Mouse (Mus musculus): ENCODE data around the gene Nploc4. TPM values are rescaled to one million over a fixed set of nuclear protein-coding genes. Genes with fewer than 3 reads are reported as not detected.
"Not testable (repeated sequence)": the region's sequence is repeated elsewhere in the genome, so short reads cannot be mapped to it uniquely, and the experiment has no call there.

Gene Nploc4
- total RNA-seq, 2 experiments from 2014 or later: 85.2 to 95.8 TPM

GRCm38 (mm10) chr11:120444106-120444505 is 6.6 kb upstream of the Nploc4 start:
- DNase-seq (ENCODE audit: low spot score in 2 of 2): no peak

DNA sequence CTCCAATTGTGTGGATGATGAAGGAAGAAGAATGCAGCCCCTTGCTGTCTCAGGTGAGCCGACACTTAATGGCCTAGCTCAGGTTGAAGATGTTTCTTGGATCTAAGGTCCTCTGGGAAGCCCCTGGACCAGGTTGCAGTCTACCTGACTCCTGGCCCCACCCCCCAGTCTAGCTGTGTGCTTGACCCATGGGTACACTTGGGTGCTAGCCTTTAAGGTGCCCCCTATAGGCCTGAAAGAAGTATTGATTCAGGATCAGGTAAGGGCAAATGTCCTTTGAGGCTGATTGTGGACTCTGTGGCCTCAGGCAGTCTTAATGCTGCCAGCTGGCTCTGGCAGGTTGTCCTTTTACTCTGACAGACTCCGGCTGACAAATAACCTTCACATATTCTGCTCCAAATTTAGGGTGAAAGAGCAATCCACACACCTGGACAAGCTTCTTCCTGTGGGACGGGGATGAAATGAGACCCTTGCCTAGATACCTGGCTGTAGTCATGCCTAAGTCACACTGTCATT is 5.3 kb upstream of the Nploc4 start:
- DNase-seq (ENCODE audit: low spot score in 2 of 2): no peak

GRCm38 (mm10) chr11:120442344-120442743 is 4.8 kb upstream of the Nploc4 start, which contains the start of gene Tspan10:
Tspan10 (plus strand) TSS chr11:120442644.
- no peak for DNase-seq (ENCODE audit: low spot score in 2 of 2)

DNA sequence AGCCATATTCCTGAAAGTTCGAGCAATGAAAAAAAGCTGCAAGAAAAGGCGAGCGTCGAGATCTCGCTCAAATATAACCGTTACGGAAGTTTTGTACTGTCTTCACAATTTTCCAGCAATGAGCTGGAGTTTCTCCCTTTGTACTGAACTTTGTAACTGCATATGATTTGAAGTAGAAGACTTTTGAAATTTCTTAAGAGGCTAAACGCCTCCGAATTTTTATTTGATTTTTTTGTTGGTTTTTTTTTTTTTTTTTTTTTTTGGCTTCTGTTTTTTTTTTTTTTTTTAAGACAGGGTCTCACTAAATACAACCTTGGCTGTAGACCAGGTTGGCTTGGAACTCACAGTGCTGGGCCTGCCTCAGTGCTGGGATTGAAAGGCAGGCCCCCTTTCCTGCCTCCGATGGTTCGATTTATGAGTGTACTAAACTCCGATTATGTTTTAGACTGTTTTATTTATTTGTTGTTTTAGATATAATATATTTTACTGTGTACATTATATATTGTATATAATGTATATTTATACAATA is 413 bp upstream of the Nploc4 start:
- no peak for DNase-seq (ENCODE audit: low spot score in 2 of 2)

GRCm38 (mm10) chr11:120426727-120427126 is 10.8 kb downstream of the Nploc4 start:
- no peak for DNase-seq (ENCODE audit: low spot score in 2 of 2)

DNA sequence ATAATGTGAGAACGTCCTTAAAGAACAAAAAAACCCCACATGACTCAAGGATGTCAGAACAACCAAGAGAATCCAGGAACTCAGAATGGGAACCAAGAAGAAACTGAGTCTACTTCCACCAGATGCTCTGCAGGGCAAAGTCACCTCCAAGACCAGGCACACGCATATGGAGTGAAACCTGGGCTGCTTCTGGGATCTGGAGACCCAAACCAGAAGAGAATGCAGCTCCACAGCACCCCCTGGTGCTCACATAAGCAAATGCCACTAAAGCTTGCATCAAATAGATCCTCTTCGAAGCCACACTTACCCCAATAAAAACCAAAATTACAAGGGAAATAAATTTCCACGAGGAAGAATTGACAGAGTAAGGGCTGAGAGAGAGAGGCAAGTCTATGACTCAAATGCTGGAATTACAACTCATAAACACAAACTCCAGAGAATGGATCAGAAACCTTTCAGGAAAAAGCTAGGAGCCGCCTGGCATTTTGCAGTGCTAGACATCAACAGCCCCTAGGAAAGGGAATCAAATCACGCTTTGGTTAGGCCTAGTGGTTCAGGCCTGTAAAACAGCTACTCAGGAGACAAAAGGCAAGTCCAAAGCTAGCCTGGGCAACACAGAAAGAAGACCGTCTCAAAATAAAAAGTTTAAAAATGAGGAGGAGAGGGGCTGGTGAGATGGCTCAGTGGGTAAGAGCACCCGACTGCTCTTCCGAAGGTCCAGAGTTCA is 13.8 kb downstream of the Nploc4 start:
- peak; percentile 68 to 69 for DNase-seq (ENCODE audit: low spot score in 2 of 2)

GRCm38 (mm10) chr11:120422651-120423568 is 14.6 kb downstream of the Nploc4 start:
- peak in 1 of 2 experiments; percentile 16 for DNase-seq (ENCODE audit: low spot score in 2 of 2)

DNA sequence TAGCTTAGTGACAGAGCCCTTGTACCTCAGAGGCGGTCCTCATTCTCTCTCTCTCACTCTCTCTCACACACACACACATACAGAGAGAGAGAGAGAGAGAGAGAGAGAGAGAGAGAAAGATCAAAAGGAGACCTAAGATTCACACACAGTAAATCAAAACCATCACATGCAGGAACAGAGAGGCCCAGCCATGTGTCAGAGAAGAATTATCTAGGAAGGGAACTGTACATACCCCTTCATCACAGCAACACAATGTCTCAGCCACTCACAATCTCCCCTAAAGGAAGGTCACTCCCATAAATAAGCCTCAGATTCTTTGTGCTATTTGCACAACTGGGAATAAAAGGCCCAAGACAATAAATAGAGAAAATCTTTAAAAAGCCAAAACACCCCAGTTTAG is 18.9 kb downstream of the Nploc4 start:
- no peak for DNase-seq (ENCODE audit: low spot score in 2 of 2)

GRCm38 (mm10) chr11:120417852-120418251 is 19.7 kb downstream of the Nploc4 start:
- no peak for DNase-seq (ENCODE audit: low spot score in 2 of 2)

DNA sequence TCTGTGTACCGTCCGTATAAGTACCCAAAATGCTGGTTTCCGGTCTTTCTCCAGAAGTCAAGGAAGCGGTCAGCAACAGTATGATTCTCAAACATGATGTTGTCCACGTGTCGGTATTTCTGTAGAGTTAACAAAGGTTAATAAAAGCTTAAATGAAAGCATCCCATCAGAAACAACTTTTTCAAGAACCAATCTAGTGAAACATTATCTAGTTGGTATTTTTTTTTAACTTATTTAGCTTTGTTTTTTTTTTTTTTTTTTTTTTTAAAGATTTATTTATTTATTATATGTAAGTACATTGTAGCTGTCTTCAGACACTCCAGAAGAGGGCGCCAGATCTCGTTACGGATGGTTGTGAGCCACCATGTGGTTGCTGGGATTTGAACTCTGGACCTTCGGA is 23.9 kb downstream of the Nploc4 start:
- DNase-seq (ENCODE audit: low spot score in 2 of 2): not testable (repeated sequence)

DNA sequence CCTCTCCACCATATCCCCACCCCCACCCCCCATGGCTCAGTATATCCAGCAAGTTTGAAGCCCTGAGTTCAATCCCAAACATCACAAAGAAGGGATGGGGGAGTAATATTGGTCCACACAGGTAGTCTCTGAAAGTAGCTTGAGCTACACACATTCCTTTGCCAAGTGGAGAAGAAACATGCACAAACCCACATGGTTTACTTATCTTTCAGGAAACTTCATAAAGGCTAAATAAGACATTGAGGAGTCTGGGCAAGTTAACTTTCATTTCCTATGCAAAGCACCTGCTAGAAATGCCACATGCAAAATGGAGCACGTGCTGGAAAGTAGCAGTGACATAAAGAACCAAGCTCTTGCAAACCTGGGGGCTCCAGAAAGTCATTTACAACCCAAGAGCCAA is 31.1 kb downstream of the Nploc4 start:
- DNase-seq (ENCODE audit: low spot score in 2 of 2): no peak

GRCm38 (mm10) chr11:120405867-120406266 is 31.6 kb downstream of the Nploc4 start:
- no peak for DNase-seq (ENCODE audit: low spot score in 2 of 2)

DNA sequence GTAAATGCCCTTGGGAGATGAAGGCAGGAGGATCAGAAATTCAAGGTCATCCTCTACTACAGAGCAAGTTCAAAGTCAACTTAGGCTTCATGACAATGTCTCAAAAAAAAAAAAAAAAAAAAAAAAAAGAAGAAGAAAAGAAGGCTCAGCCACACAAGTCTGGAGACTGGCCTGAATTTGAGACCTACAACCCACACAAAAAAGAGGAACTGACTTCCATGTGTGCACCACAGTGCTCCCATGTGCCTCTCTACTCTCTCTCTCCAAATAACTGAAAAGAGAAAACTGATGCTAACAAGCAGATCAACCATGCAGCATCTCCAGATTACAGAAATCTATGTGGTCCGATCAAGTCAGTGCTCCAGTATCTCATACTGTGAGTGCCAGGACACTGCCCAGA is 32.7 kb downstream of the Nploc4 start:
- DNase-seq (ENCODE audit: low spot score in 2 of 2): no peak

DNA sequence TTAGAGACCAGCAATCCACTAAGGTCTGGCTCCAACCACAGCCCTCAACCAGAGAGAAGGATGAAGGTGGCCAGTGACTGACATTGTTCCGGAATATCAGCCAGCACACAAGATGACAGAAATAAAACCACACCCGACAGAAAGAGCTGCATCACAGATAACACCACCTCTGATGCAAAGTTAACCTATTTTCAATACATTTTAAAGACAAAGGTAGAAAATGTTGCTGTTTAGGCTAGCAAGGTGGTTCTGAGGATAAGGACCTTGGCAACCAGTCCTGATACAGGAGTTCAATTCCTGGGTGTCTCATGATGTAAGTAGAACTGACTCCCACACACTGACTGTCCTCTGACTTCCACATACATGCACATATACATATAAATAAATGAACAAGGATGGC is 38.2 kb downstream of the Nploc4 start:
- no peak for DNase-seq (ENCODE audit: low spot score in 2 of 2)

DNA sequence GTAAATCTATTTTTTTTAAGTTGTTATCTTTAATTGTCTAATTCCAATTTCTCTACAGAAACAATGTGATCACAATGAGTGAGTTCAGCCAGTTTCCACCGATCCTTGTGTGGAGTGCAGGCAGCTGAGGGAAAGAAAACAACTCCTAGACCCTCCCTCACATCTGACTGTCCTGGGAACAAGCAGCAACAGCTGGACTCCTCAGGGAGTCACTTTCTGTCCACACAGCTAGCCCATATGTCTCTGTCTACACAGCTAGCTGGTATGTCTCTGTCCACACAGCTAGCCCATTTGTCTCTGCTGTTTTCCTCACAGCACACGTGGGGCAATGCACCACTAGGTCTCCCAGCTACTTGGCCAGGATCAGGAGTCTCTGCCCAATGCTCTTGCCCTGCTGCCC is 39.9 kb downstream of the Nploc4 start:
- DNase-seq (ENCODE audit: low spot score in 2 of 2): no peak

DNA sequence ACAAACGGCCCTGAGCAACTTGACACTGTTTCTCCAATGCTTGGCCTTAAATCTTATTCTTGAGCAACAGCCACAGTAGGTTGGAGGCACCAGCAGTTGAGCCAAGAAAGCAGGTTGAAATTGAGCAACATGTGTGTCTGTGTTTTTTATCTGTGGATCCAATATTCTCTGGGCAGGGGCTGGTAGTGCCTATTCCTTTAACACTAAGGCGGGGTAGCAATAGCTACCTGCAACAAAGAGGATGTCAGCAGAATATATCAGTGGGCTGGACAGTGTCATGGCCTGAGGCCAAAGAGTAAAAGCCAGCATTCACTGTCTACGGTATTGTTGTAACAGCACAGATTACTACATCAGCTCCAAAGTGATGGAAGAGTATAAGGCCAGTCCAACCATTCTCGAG is 41.8 kb downstream of the Nploc4 start:
- no peak for DNase-seq (ENCODE audit: low spot score in 2 of 2)

- DNase-seq (ENCODE audit: low spot score in 2 of 2): no peak
Observed at GRCm38 (mm10) chr11:120388580-120388979, 48.9 kb downstream of the Nploc4 start.

GRCm38 (mm10) chr11:120387157-120387556 is 50.4 kb downstream of the Nploc4 start:
- peak; percentile 24 to 41 for DNase-seq (ENCODE audit: low spot score in 2 of 2)

DNA sequence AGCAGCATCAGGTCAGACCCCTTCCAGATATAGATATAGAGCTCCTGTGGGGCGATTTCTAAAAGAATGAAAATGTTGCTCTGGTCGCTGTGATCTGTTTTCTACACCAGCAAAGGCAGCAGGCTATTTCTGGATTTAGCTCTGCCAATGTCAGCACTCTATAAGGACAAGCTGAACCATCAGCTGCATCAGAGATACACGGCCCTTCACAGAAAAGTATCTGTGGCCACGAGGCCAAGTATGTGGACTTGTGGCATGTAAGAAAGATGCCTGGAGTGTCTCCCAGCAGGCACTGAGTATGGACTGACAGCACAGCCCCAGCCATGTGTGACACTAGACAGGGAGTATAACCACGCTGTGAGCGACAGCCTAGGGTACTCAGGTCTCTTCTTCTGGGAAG is 50.9 kb downstream of the Nploc4 start:
- DNase-seq (ENCODE audit: low spot score in 2 of 2): no peak

DNA sequence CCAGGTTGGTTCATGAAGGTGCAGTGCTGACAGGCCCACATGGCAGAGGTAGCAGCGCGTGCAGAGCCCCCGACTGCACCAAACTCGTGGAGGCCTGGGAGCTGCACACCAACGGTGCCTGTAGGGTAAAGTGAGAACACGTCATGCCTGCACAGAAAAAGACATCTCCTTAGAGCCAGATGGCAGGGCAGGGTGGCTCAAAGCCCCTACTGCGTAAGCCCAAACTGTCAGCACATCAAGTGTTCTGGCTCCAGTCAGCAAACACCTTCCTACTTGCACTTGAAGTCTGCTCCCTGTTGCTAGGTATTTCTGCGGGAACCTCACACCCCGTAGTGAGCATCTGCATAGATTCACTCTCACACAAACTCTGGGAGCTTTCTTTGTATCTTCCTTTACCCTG is 55.0 kb downstream of the Nploc4 start:
- DNase-seq (ENCODE audit: low spot score in 2 of 2): no peak

GRCm38 (mm10) chr11:120381157-120381556 is 56.4 kb downstream of the Nploc4 start:
- DNase-seq (ENCODE audit: low spot score in 2 of 2): no peak

DNA sequence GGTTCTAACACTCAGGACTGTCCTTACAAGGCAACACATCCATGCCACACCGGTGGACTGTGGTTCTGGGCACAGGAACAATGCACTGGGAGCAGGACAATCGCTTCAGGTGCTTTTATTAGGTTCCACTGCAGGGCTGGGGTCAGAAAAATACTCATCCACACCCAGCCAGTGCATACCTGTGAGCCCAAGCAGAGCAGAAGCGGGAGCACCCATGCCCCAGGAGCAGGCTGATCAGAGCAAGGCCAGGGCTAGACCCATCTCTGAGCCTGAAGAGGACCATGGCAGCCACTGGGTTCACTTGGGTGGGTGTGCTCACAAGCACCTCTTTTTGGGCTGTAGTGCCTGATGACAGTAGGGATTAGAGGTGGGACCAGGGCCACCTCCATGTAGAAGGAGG is 57.2 kb downstream of the Nploc4 start:
- no peak for DNase-seq (ENCODE audit: low spot score in 2 of 2)
